Mouse (Mus musculus) liver, adult (tissue): ENCODE results near the gene Syde2.

ENCODE experiments used
- GATA4 ChIP-seq: IDR thresholded peaks from 2 replicates; pipeline ENCODE4 v1.6.1; 2014; ENCODE audit warnings: mild to moderate bottlenecking, low read length; ENCODE audit not compliant: insufficient replicate concordance

Syde2 gene

DNA sequence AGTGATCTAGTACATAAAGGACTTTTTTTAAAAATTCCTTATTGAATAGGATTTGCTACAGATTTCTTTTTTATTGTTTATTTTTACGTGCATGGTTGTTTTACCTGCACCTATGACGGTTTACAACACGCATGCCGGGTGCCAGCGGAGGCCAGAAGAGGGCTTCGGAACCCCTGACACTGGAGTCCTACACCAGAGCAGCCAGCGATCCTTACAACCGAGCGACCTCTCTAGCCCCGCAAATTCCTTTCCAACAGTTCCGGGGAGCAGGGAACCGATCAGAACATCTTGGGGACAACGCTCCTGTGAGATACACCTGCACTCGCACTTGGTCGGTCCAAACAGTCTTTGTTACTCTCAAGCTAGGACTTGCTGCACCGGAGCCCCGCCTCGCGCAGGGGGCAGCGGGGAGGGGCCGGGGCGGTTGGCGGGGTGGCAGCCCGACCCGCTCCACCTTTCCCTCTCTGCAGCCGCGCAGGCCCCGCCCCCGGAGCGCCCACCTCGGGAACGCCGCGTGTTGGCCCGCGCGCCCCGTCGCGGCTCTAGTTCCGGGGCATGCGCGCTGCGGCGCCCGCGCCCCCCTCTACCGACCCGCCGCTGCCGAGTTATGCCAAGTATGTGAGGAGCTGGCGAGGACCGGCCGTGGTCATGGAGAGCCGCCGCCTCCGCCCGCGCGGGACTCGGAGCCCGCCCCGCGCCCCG lies at the start of gene Syde2:
Syde2 (plus strand) TSS at position 603 of the 702 bp plus-strand sequence.
- no peak for TF ChIP-seq GATA4

DNA sequence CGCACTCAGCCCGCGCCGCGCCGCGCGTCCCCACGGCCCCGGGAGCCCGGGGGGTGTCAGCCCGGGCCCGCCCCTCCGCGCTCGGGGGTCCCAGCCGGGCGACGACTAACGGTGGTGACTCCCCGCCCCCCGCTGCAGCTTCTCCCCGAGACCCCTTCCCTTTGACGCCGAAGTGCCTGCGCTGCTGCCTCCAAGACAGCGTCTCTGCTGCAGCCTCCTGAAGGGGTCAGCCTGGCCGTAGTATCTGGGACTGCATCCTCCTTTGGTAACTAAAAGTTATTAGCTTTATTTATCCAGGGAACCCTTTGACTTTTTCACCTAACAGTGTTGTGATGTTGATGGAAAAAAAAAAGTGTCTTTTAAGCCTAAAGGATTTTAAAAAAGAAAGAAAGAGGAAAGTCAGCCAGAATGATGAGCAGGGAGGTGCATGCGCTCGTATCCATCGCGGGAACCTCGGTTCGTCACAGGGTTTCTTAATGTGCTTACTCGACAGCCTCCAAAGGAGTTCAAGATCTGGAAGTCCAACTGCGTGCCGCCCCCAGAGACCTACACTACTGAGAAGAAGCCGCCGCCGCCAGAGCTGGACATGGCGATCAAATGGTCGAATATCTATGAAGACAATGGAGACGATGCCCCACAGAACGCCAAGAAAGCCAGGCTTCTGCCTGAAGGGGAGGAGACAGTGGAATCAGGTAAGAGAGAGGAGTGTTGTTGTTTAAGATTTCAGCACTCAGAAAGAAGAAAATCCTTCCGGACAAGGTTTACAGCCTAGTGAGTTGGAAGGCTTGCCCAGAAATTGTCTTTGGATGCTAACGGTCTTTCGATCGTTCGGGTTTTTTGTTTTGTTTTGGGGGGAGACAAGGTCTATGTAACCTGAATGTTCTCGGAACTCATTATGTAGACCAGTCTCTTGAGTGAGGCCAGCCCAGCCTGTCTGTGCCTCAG lies 49.0 kb upstream of the Syde2 start:
- TF ChIP-seq GATA4: no peak

DNA sequence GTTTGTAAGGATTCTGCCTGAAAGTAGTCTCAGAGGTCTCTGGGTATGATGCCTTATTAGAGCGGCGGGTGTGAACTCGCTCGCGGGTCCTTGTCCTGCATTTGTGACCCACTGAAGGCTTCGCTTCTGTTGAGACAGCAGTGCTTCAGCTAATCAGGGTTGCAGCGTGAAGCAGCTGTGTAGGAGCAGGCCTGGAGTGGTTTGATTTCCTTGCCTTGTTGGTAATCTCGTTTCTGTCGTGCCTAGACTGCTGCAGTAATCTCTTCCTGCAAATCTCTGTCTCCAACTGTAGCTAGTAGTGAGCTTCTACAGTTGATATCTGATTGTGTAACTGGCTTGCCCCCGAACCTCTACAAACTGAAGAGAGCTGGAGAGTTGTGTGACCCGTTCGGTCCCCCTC lies 48.3 kb upstream of the Syde2 start:
- no peak for TF ChIP-seq GATA4

- TF ChIP-seq GATA4: no peak
Observed at GRCm38 (mm10) chr3:145939971-145940370, 47.7 kb upstream of the Syde2 start.

- TF ChIP-seq GATA4: no peak
Observed at GRCm38 (mm10) chr3:145941971-145942370, 45.7 kb upstream of the Syde2 start.

DNA sequence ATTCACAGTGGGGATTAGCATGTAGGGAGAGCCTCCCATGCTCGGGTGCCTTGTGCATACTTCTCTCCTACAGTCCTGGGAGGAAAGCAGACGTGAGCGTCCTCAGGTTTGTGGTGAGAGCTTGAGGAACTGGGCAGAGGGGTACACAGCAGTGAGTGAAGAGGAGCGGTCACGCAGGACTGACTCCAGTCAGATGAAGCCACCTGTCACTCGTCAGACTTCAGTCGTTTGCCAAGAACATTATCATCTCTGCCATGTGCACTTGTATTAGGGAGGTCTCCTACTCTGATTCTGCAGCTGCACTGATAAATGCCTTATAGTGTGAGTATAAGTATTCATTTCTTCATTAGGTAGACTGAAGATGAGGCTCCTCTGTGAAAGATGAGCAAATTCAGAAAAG lies 43.3 kb upstream of the Syde2 start:
- TF ChIP-seq GATA4: no peak

DNA sequence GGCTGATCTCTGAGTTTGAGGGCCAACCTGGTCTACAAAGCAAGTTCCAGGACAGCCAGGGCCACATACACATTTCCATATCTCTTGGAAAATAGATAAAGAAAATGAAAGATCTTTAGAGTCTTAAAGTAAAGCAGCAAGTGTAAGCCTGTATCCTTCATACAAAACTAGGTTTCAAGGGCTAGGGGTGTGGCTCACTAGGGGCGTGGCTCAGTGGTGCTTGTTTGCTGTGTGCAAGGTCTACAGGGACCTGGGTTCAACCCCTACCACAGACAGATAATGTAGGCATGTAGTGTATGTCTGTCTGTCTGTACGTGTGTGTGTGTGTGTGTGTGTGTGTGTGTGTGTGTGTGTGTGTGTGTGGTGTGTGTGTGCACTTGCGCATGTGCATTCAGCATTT lies 41.8 kb upstream of the Syde2 start:
- TF ChIP-seq GATA4: no peak

DNA sequence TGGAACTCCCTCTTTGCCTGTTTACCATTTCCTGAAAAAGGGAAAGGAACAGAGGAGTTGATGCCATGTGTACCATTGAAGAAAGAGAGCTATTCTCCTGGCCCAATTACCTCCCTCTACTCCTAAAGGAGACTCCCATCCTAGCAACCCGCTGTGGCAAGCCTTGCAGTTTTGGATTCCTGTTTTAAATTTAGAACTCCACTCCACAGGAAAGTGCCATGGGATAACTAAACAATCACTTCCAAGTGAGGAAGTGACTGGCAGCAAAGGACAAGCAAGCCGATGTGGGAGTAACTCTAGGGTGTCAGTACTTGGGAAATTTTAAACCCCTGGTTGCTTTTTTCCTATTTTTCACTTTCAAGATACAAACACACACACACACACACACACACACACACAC lies 41.0 kb upstream of the Syde2 start:
- no peak for TF ChIP-seq GATA4

- no peak for TF ChIP-seq GATA4
Observed at GRCm38 (mm10) chr3:145947539-145948204, 40.0 kb upstream of the Syde2 start.

DNA sequence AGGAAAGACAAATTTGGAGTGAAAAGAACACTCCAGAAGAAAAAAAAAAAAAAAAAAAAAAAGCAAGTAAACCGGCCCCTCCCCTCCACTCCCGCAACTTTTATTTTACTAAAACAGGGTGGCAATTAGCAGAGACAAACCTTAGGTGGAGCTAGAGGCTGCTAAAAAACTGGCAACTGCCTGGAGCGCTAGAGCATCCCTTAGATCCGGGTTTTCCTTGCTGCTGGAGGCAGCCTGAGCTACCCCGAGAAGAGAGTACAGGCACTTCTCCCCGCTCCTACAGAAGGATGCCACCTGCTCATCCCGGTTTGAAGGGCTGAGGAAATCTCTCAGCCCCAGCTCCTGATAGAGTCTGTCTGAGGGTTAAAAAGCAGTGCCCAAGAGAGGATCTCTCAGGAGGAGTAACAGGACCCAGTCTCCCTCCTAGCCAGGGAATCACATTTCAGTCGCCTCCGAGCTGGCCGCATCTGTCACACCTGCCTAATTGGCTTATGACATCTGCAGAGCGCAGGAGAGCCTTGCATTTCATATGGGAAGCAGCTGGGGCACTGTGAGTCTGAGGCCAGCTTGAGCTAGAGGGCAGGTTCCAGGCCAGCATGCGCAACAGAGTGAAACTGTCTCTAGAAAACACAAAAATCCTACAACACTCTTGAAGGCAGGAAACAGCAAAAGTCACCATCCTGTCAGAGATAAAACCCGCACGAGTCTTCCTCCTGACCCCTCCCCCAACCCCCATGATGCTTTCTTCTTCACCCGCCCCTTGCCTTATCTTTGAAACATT lies 37.4 kb upstream of the Syde2 start:
- TF ChIP-seq GATA4: no peak

- no peak for TF ChIP-seq GATA4
Observed at GRCm38 (mm10) chr3:145950815-145951130, 36.9 kb upstream of the Syde2 start.

DNA sequence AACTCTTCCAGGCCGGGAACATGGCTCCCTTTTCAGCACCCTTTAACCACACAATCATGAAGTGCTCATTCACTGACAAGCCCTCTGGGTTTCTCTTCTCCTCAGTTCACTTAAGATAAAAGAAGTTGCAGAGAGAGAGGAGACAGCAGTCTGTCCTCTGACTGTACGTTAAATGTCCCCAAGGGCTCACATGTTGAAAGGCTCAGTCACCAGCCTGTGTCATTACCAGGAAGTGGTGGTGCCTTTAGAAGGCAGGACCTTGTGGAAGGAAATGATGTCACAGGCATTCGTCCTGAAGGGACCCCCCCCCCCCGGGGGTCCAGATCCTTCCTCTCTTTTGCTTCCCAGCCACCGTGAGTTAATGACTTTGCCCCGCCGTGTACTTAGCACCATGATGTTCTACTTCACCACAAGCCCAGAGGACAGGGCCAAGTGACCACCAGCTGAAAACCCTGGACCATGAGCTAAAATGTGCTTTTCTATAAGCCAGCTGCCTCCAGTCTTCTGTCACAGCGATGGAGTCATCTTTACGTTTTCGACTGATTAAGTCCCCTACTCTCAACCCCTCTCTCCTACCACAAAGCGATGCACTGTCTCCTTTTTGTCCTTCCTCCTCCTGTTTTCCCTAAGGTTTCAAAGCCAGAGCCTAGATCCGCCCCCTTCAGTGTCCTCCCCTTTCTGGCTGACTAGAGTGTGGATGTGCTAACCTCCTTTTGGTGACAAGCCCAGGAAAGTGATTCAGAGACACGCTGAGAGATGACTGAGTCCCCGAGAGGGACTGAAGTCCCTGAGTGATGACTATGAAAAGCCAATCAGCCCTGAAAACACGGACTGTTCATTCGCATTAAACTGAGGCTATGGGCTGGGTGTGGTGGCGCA lies 36.1 kb upstream of the Syde2 start:
- TF ChIP-seq GATA4: no peak

DNA sequence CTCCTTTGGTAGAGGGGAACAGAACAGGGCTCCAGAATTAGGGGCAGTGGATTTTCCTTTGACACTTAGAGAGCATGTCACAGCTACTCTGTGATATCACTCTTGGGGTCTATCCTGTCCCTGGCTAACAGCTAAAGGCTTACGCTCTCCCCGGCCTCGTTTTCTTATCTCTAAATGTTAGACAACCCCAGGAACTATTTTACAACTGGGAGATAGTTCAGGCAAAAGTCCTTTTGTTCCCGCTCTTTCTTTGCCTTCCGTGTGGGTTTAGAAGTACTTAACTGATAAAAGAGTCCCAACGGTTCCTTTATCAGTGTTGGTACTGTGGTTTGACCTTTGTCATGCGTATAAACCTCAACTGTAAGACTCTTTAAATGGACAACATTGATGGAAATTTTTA lies 34.7 kb upstream of the Syde2 start:
- TF ChIP-seq GATA4: no peak

DNA sequence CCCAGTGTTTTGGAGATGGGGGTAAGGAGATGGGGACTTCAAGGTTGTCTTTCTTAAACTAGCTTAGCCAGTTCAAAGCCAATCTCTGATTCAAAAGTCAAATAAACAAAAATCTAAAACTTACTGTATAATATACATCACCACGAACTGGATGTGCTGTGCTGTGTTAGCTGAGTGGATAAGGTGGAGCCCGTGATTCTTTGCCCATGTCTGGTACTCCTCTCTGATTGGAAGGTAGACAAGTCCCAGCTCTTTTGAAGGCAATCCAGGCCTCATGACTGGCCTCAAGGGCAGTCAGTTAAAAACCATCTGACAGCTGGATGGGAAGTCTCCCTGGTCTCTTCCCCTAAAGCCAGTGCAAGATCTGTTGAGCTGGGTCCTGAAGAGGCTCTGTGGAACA lies 34.3 kb upstream of the Syde2 start:
- TF ChIP-seq GATA4: no peak

DNA sequence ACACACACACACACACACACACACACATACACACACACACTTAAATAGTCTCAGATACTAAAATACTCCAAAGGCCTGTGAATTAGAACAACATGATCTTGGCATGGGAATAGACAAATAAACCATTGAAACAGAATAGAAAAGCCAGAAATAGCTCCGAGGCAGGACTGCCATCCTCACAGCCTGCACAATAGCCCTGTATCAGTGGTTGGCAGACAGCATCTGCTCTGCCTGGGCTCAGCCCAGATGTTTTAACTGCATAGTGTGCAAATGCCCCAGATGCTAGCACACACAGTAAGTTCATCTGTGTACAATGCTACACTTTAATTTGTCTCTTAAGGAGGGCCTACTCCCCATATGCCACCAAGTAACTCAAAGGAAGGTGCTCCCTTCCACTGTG lies 27.8 kb upstream of the Syde2 start:
- no peak for TF ChIP-seq GATA4

DNA sequence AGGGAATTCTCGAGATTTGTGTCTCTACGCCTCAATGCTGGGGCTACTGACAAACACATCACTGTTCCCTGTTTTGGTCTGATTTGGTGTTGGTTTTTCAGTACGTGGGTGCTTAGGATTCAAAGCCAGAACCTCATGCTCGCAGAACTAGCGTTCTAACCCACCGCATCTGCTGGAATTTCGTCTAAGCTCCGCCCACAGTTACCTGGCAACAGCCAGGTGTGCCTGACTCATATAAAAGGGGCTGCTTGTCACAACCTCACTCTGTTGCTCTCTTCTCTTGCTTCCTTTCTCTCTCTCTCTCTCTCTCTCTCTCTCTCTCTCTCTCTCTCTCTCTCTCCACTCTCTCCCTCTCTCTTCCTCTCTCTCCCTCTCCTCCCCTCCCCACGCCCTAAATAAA lies 25.3 kb upstream of the Syde2 start:
- no peak for TF ChIP-seq GATA4
